Mouse (Mus musculus) CD4-positive, CD25-positive, alpha-beta regulatory T cell, adult 2 months (primary cell): Measurements from ENCODE around the gene Igf2bp2.

ENCODE experiments used
- DNase-seq: peaks from one replicate; pipeline ENCODE4 v3.0.0-alpha.2; 2012; ENCODE audit warnings: low read depth, low spot score

The Igf2bp2 gene

GRCm38 (mm10) chr16:22149659-22150345 is 13.3 kb downstream of the Igf2bp2 start:
- no peak for DNase-seq

GRCm38 (mm10) chr16:22149076-22149475 is 14.0 kb downstream of the Igf2bp2 start:
- no peak for DNase-seq

GRCm38 (mm10) chr16:22147131-22147530 is 16.0 kb downstream of the Igf2bp2 start:
- no peak for DNase-seq

- no peak for DNase-seq
These were observed 17.0 kb downstream of the Igf2bp2 start for GRCm38 (mm10) chr16:22146071-22146470.

GRCm38 (mm10) chr16:22144490-22144889 is 18.6 kb downstream of the Igf2bp2 start:
- no peak for DNase-seq

- DNase-seq = no peak
These were observed 22.2 kb downstream of the Igf2bp2 start for GRCm38 (mm10) chr16:22140861-22141260.

- DNase-seq = no peak
These were observed 23.3 kb downstream of the Igf2bp2 start for GRCm38 (mm10) chr16:22139821-22140220.

- no peak for DNase-seq
These were observed 26.9 kb downstream of the Igf2bp2 start for GRCm38 (mm10) chr16:22136198-22136597.

- DNase-seq = no peak
These were observed 31.8 kb downstream of the Igf2bp2 start for GRCm38 (mm10) chr16:22131321-22131720.

- no peak for DNase-seq
These were observed 33.6 kb downstream of the Igf2bp2 start for GRCm38 (mm10) chr16:22129511-22129910.

- no peak for DNase-seq
These were observed 34.5 kb downstream of the Igf2bp2 start for GRCm38 (mm10) chr16:22128595-22128994.

GRCm38 (mm10) chr16:22127806-22128205 is 35.3 kb downstream of the Igf2bp2 start:
- peak; percentile 25 for DNase-seq

- DNase-seq = no peak
These were observed 36.2 kb downstream of the Igf2bp2 start for GRCm38 (mm10) chr16:22126936-22127335.

GRCm38 (mm10) chr16:22124325-22124918 is 38.7 kb downstream of the Igf2bp2 start:
- DNase-seq = no peak

GRCm38 (mm10) chr16:22123658-22124057 is 39.4 kb downstream of the Igf2bp2 start:
- peak; percentile 77 for DNase-seq

GRCm38 (mm10) chr16:22121109-22121508 is 42.0 kb downstream of the Igf2bp2 start:
- no peak for DNase-seq

- peak; percentile 37 for DNase-seq
These were observed 43.6 kb downstream of the Igf2bp2 start for GRCm38 (mm10) chr16:22119524-22119923.

GRCm38 (mm10) chr16:22118716-22119501 is 44.2 kb downstream of the Igf2bp2 start:
- peak; percentile 47 for DNase-seq

GRCm38 (mm10) chr16:22118151-22118550 is 44.9 kb downstream of the Igf2bp2 start:
- DNase-seq = no peak

GRCm38 (mm10) chr16:22116748-22117147 is 46.4 kb downstream of the Igf2bp2 start:
- no peak for DNase-seq

GRCm38 (mm10) chr16:22116058-22116457 is 47.0 kb downstream of the Igf2bp2 start:
- no peak for DNase-seq

- no peak for DNase-seq
These were observed 53.1 kb downstream of the Igf2bp2 start for GRCm38 (mm10) chr16:22110036-22110435.

- no peak for DNase-seq
These were observed 53.9 kb downstream of the Igf2bp2 start for GRCm38 (mm10) chr16:22109159-22109558.
